Mouse (Mus musculus): Measurements from ENCODE around the gene Parva. TPM values are rescaled to one million over a fixed set of nuclear protein-coding genes. Genes with fewer than 3 reads are reported as not detected.

The Parva gene
- polyA plus RNA-seq (2017; shearing (Covaris generic)) = not detected

DNA sequence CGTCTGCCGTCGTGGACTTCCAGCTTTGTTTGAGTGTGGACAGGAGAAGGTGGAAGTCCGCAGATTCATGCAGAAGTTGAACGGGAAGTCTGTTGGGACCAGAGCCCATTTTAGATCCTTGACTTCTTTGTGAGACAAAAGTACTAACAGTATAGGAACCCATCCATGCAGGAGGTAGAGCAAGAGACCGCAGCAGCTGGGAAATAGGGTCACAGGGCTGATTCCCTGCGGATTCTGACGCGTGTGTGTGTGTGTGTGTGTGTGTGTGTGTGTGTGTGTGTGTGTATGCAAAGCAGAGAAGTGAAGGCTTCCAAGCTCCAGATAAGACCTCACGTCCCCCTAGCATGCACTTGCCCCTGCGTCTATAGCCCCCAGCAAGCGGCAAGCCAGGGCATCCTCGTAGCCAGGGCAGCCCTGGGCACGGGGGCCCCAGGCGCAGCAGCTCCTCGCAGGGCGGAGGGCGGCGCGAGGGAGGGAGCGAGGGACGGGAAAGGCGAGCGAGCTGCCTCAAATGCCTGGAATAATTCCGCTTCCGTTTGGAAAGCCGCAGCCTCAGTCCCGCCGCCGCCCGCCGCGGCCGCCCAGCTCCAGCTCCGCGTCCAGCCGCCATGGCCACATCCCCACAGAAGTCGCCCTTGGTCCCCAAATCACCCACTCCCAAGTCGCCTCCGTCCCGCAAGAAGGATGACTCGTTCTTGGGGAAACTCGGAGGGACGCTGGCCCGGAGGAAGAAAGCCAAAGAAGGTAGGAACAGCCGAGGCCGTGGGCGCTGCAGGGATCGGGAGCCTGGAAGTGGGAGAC is at the start of gene Parva:
Gene Parva, plus strand, starts transcription at position 149 of the 801 bp plus-strand sequence.

Other genes starting within 250 kb of the Parva start
- gene Mical2, start 201.6 kb upstream of the Parva start, polyA plus RNA-seq (2017; shearing (Covaris generic)) = 0.31 TPM